Mouse (Mus musculus) hematopoietic stem cell, adult 5-6 weeks (primary cell): ENCODE data around the gene Map3k5. TPM values are rescaled to one million over a fixed set of nuclear protein-coding genes. Genes with fewer than 3 reads are reported as not detected.
A peak's percentile ranks its signal among the peaks of the same experiment; 100 is the strongest.

Experiments
- ATAC-seq, 2 experiments: fragments of 125-278 bp in 1 of 2; replicated peaks in 1 of 2; 2 replicates each; pipeline ENCODE4 v1.8.0; 2016 to 2017; ENCODE audit warnings: inconsistent platforms in 2 of 2, mild to moderate bottlenecking in 2 of 2, moderate number of reproducible peaks in 2 of 2, low read depth in 1 of 2, moderate TSS enrichment in 1 of 2; ENCODE audit not compliant: low FRiP score in 2 of 2, poor library complexity in 2 of 2, severe bottlenecking in 2 of 2, insufficient read depth in 1 of 2, low TSS enrichment in 1 of 2
- total RNA-seq: library from RNA; stranded (forward); fragments of 172-1452, 232-1000 nt; gene quantifications from 2 replicates; pipeline ENCODE4 v1.2.3, GENCODE M21; 2017

Map3k5 gene
- total RNA-seq, 1 experiment from 2014 or later: 22.7 TPM

GRCm38 (mm10) chr10:20058031-20058430 lies 123.8 kb downstream of the Map3k5 start:
- peak; percentile 46 to 76; a peak in 1 of 4 replicates for ATAC-seq

- peak; percentile 27 to 58; a peak in 3 of 4 replicates for ATAC-seq
These were observed 124.6 kb downstream of the Map3k5 start for GRCm38 (mm10) chr10:20058841-20059240.

DNA sequence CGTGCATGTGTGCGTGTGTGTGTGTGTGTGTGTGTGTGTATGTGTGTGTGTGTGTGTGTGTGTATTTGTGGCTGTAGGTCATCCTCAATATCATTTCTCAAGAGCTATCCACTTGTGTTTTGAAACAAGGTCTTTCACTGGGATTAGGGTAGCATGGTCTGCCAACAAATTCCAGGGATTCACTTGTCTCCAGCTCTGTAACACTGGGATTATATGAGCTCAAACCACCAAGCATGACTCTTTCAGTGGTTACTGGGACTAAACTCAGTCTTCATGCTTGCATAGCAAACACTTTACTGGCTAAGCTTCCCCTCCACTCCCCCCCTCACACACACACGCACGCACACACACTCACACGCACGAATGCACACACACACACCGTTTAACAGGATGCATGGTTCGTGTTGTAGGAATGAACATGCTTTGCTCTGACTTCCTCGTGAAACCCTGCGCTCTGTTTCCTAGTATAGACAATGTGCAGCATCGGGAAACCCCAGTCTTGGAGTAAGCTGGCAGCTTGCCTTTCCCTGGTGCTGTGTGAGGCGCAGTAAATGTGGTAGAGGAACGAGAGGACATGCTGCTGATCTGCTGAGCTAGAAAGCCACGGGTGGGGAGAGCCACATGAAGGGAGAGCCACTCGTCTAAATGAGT lies 126.2 kb downstream of the Map3k5 start:
- no peak for ATAC-seq

- no peak for ATAC-seq
These were observed 130.4 kb downstream of the Map3k5 start for GRCm38 (mm10) chr10:20064556-20065207.

DNA sequence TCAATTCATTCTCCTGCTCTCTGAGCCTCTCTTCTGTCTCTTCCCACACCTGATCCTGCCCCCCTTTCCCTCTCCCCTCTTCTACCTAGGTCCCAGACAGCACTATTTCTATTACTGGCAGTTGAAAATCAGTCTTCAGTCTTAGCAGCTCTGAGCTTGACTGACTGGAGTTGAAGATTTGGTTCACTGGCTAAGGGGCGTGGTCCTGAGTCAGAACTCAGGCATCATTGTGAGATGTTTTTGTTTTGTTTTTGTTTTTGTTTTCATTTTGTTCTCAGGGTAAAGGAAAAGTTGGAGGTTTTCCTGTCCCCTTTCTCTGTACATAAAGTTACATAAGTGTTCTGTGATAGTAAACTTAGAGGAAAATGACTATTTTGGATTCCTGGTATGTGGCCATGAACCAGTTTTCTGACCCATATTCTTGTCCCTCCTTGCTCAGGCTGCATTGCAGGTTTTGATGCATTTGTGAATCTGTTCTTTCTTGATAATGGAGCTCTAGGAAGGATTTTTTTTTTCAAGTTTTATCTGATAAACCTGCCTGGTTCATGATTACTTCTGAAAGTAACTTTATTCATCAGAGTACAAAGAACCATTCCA lies 131.9 kb downstream of the Map3k5 start:
- no peak for ATAC-seq

DNA sequence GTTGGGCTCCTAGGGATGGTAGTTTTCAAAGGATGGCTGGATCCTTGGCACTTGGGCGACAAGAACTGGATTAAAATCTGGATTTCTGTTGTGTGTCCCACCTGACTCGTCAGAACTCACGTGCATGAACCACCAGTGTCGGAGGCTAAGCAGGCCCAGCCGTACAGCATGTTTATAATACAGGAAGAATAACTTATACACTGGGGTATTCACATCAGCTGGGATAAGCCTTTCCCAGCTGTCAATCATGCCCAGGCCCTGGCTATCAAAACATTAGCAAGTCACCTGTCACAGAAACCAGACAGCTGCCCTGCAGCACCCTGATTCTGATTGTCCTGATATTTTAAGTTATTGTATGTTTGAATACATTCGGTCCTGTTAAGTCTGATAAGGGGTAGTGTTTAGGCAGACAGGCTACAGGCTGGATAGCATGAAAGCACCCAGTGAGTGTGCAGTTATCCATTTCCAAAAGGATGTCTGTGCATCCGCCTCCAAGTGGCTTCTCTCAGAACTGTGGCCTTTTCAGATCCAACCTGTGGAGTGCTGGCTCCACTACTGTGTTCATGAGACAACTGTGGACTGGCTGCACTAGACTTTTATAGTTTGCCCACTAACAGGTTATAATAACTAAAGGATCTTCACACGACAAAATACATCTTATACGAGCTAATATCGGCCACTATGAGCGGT lies 135.6 kb downstream of the Map3k5 start:
- ATAC-seq: no peak

GRCm38 (mm10) chr10:20070576-20071109 lies 136.4 kb downstream of the Map3k5 start:
- no peak for ATAC-seq

GRCm38 (mm10) chr10:20071716-20072115 lies 137.4 kb downstream of the Map3k5 start:
- no peak for ATAC-seq

- ATAC-seq: peak; percentile 81 to 88
These were observed 139.1 kb downstream of the Map3k5 start for GRCm38 (mm10) chr10:20073236-20073893.

DNA sequence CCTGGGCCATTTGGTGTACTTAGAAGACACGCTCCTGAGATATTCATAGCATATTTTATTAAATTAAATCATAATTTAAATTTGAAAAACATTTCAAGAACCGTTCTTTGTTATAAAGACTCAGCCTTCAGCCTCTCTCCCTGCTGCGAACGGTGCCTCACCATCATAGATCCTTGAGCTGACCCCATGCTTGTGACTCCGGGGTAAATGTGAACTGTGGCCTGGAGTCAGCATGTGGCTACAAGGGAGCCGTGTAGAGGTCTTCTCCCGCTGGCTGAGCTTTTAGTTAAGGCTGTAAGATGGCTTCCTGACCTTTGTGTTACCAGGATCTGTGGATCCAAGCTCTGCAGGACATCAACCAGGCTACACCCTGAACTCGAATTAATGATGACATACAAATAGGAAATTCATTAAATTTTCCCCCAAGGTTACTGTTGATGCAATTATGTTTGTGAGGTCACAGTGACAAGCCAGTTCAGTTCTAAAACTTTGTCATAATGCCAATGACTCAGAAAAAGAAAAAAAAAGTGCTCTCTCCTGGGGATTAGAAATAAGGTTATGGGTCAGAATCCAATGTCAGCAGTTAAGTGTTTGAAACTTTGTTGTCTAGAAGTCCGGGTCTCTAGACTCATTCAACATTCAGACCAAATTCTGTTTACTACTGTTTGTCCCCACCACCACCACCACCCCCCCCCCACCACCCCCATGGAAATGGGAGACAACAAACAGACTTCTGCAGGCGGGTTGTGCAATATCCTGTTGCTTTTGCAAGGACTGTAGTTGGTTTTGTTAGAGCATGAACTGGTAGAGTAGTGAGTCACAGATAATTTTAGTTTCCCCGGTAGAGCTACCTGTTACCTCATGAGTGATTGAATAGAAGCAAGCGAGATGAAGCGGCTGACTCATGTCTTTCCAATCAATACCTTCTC lies 142.5 kb downstream of the Map3k5 start:
- peak; percentile 52 to 57; a peak in 1 of 4 replicates for ATAC-seq

DNA sequence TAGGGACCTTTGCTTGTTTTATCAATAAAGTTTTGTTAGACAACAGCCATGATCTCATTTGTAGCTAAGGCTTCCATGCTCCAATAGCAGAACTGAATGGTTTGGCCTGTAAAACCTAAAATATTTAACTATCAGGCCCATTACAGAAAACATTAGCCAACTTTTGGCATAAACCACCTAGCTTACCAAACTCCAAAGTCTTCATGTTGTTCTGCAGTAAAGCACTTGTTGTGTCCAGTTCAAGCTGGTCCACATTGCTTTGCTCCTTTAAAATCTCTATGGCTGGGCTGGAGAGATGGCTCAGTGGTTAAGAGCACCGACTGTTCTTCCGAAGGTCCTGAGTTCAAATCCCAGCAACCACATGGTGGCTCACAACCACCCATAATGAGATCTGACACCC lies 144.1 kb downstream of the Map3k5 start:
- ATAC-seq: no peak

- no peak for ATAC-seq
These were observed 153.6 kb downstream of the Map3k5 start for GRCm38 (mm10) chr10:20087841-20088240.

GRCm38 (mm10) chr10:20089026-20089425 lies 154.8 kb downstream of the Map3k5 start:
- ATAC-seq: no peak

- ATAC-seq: no peak
These were observed 155.9 kb downstream of the Map3k5 start for GRCm38 (mm10) chr10:20090171-20090570.

DNA sequence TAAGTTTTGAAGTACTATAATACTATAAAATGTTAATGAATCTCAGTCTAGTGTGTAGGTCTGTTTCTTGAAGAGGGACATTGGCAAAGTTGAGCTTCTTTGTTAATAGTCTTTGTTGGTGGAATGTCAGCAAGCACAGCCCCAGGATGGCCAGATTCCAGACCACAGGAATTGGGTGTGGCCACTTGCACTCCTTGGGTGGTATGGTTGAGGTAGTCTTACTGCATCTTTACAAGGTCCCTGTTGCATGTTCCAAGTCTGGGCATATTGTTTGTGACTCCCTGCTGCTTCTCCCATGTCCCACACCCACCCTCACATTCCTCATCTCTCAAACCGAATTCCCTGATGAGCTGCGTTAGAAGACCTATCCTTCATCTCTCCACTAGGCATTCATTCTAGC lies 157.1 kb downstream of the Map3k5 start:
- ATAC-seq: no peak

DNA sequence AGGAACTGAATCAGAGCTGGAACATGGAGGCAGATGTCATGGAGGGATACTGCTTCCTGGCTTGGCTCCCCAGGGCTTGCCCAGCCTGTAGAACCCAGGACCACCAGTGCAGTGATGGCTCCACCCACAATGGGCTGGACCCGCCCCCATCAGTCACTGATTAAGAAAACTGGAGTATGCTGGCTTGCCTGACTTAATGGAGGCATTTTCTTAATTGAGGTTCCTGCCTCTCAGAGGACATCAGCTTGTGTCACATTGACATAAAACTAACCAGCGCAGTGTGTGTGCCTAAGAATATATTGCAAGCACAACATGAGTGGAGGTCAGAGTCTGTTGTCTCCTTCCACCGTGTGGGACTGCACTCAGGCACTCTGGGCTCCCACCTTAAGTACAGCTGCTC lies 158.1 kb downstream of the Map3k5 start:
- no peak for ATAC-seq
